23 mouse cellular contexts compared by ENCODE assay signal in the genomic region with DNA sequence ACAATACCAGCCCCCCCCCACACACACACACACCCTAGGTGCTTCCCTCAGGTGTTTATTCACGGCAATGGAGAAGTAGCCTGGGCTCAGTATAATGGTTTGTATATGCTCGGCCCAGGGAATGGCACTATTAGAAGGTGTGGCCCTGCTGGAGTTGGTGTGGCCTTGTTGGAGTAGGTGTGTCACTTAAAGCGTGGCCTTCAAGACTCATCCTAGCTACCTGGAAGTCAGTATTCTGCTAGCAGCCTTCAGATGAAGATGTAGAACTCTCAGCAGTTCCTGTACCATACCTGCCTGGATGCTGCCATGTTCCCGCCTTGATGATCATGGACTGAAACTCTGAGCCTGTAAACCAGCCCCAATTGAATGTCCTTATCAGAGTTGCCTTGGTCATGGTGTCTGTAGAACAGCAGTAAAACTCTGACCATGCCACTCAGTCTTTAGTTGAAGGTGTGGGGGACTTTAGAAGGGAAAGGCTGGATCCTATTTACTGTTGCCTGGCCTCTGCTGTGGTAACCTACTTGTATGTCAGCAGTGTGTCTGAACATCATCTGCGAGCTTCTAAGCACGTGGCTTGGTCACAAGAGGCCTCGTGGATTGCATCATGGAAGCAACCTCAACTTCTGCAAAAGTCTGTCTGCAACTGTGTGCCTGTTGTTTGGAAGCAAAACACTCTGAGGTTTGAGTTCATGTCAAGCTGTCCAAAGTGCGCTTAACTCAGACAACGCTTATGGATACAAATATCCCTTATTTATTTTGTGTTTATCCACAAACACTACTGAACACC. TPM values are rescaled to one million over a fixed set of nuclear protein-coding genes. Genes with fewer than 3 reads are reported as not detected.
A peak's percentile ranks its signal among the peaks of the same experiment; 100 is the strongest.
DNase-seq lines count a peak whose midpoint lies in the region; ATAC-seq and TF ChIP-seq lines count a peak whose summit lies in the region.
"Had no signal": no experiment of that assay in that cellular context is flagged by ENCODE, and none has a peak within 500 bp of the region (broad histone marks: within the 10 kb centered on the region; RNA-seq: fewer than 3 reads in every experiment).

No protein-coding gene starts in this region.

- WGBS in heart, adult 2 months = 85% methylated on average over 9 of the region's 9 CpGs
- 89% methylated on average over 9 of the region's 9 CpGs for WGBS in heart, embryonic 12.5 days
- 67% methylated on average over 9 of the region's 9 CpGs for WGBS in liver, postnatal 0 days (ENCODE audit: insufficient replicate concordance)
- WGBS in liver, embryonic 12.5 days (ENCODE audit: insufficient replicate concordance) = 56% methylated on average over 9 of the region's 9 CpGs
- WGBS in embryonic facial prominence, embryonic 10.5 days = 86% methylated on average over 9 of the region's 9 CpGs

- no peaks in the 10 kb centered on the region for H3K79me2 ChIP-seq in heart, adult 2 months (replicated peaks; ENCODE audit: control insufficient read depth, insufficient read depth, low read length)

- no peaks in the 10 kb centered on the region for H3K27me3 ChIP-seq in heart, adult 2 months (ENCODE audit: control insufficient read depth, insufficient read depth, low read length)
- no peaks in the 10 kb centered on the region; the same call in 1 of the 2 replicates for H3K27me3 ChIP-seq in heart, embryonic 12.5 days (replicated peaks)
- H3K27me3 ChIP-seq in liver, postnatal 0 days (ENCODE audit: insufficient read depth, low read length) = 0 out of 2 replicates have a peak, but pooled peaks cover 5% of the 10 kb centered on the region
- H3K27me3 ChIP-seq in liver, embryonic 12.5 days (replicated peaks) = peaks cover 21% of the 10 kb centered on the region
- no peaks in the 10 kb centered on the region for H3K27me3 ChIP-seq in embryonic facial prominence, embryonic 10.5 days (replicated peaks; ENCODE audit: low read depth, poor library complexity, severe bottlenecking)
- H3K27me3 ChIP-seq: embryonic facial prominence, embryonic 13.5 days; midbrain, embryonic 15.5 days had no signal

- H3K9ac ChIP-seq in heart, adult 2 months (ENCODE audit: low read depth, low read length) = no peak overlapping the region
- no peak overlapping the region for H3K9ac ChIP-seq in heart, embryonic 12.5 days
- no peak overlapping the region for H3K9ac ChIP-seq in liver, postnatal 0 days (replicated peaks)
- H3K9ac ChIP-seq in liver, embryonic 12.5 days = no peak overlapping the region
- H3K9ac ChIP-seq: embryonic facial prominence, embryonic 13.5 days; hindbrain, embryonic 14.5 days; lung, embryonic 14.5 days; midbrain, embryonic 15.5 days had no signal

- DNase-seq in heart, adult 2 months = peak in 1 of 2 experiments; percentile 64
- DNase-seq in liver, postnatal 0 days = peak; percentile 55
- peak; percentile 57 for DNase-seq in brain, adult 2 months (ENCODE audit: low read depth, low spot score)
- DNase-seq in monocyte, adult 2 months (ENCODE audit: low read depth in 1 of 2, low spot score in 2 of 2) = peak; percentile 86 to 91
- no peak for DNase-seq in embryonic facial prominence, embryonic 10.5 days (ENCODE audit: low spot score)
- DNase-seq in kidney, postnatal 4 days = no peak
- DNase-seq: adrenal gland, postnatal 10 days; cerebellum, postnatal 25 days; kidney, adult 11 months; left cerebral cortex, postnatal 4 days; lung, embryonic 14.5 days; right cerebral cortex, adult 18-20 months had no signal

- H3K4me2 ChIP-seq in heart, embryonic 12.5 days = no peak overlapping the region
- H3K4me2 ChIP-seq in liver, postnatal 0 days (ENCODE audit: low read depth, low read length) = no peak overlapping the region
- no peak overlapping the region for H3K4me2 ChIP-seq in liver, embryonic 12.5 days
- H3K4me2 ChIP-seq: embryonic facial prominence, embryonic 13.5 days; hindbrain, embryonic 14.5 days; lung, embryonic 14.5 days; midbrain, embryonic 15.5 days had no signal

- no peaks in the 10 kb centered on the region for H3K4me1 ChIP-seq in heart, adult 2 months (ENCODE audit: control insufficient read depth, insufficient read depth, low read length)
- H3K4me1 ChIP-seq in heart, embryonic 12.5 days (replicated peaks) = no peaks in the 10 kb centered on the region
- H3K4me1 ChIP-seq in liver, postnatal 0 days (ENCODE audit: insufficient read depth) = peaks cover 8% of the 10 kb centered on the region
- H3K4me1 ChIP-seq in liver, embryonic 12.5 days = no peaks in the 10 kb centered on the region
- no peaks in the 10 kb centered on the region for H3K4me1 ChIP-seq in embryonic facial prominence, embryonic 10.5 days
- H3K4me1 ChIP-seq: embryonic facial prominence, embryonic 13.5 days; forebrain, embryonic 10.5 days; midbrain, embryonic 15.5 days had no signal

- H3K27ac ChIP-seq in heart, adult 2 months = no peak overlapping the region
- no peak overlapping the region for H3K27ac ChIP-seq in heart, embryonic 12.5 days (ENCODE audit: poor library complexity, severe bottlenecking)
- 0 out of 2 replicates have a peak overlapping the region, but pooled peaks have one; percentile 29 for H3K27ac ChIP-seq in liver, postnatal 0 days (ENCODE audit: low read depth)
- no peak overlapping the region for H3K27ac ChIP-seq in liver, embryonic 12.5 days
- H3K27ac ChIP-seq in embryonic facial prominence, embryonic 10.5 days (replicated peaks) = no peak overlapping the region
- H3K27ac ChIP-seq: embryonic facial prominence, embryonic 13.5 days; forebrain, embryonic 10.5 days; hindbrain, embryonic 14.5 days; layer of hippocampus, adult 2 months; midbrain, embryonic 15.5 days had no signal

- no peak for TF ChIP-seq CTCF in heart, adult 2 months (IDR thresholded peaks at IDR 0.05)
- TF ChIP-seq CTCF in liver, postnatal 0 days (IDR thresholded peaks at IDR 0.05; ENCODE audit: low read depth) = no peak

- no peaks in the 10 kb centered on the region for H3K36me3 ChIP-seq in heart, adult 2 months (ENCODE audit: control insufficient read depth, insufficient read depth, low read length)
- no peaks in the 10 kb centered on the region for H3K36me3 ChIP-seq in heart, embryonic 12.5 days
- no peaks in the 10 kb centered on the region for H3K36me3 ChIP-seq in liver, postnatal 0 days (replicated peaks; ENCODE audit: insufficient read depth, low read length)
- no peaks in the 10 kb centered on the region for H3K36me3 ChIP-seq in liver, embryonic 12.5 days
- H3K36me3 ChIP-seq in embryonic facial prominence, embryonic 10.5 days (replicated peaks) = no peaks in the 10 kb centered on the region
- H3K36me3 ChIP-seq: embryonic facial prominence, embryonic 13.5 days; forebrain, embryonic 10.5 days; midbrain, embryonic 15.5 days had no signal

- ATAC-seq in heart, embryonic 12.5 days (ENCODE audit: insufficient number of reproducible peaks, low FRiP score) = no peak
- ATAC-seq in liver, postnatal 0 days = peak; percentile 40
- no peak for ATAC-seq in liver, embryonic 12.5 days
- ATAC-seq: midbrain, embryonic 15.5 days had no signal

- TF ChIP-seq POLR2A in heart, adult 2 months (IDR thresholded peaks at IDR 0.05; ENCODE audit: insufficient read depth, low read depth, low read length) = no peak

- H3K9me3 ChIP-seq in heart, embryonic 12.5 days (replicated peaks) = 0 out of 2 replicates have a peak, but pooled peaks cover 4% of the 10 kb centered on the region
- no peaks in the 10 kb centered on the region for H3K9me3 ChIP-seq in liver, postnatal 0 days (ENCODE audit: low read length)
- H3K9me3 ChIP-seq in liver, embryonic 12.5 days (replicated peaks) = no peaks in the 10 kb centered on the region
- H3K9me3 ChIP-seq in embryonic facial prominence, embryonic 10.5 days = no peaks in the 10 kb centered on the region
- H3K9me3 ChIP-seq: embryonic facial prominence, embryonic 13.5 days; forebrain, embryonic 10.5 days; midbrain, embryonic 15.5 days had no signal

- H3K4me3 ChIP-seq in heart, adult 2 months = no peak overlapping the region
- no peak overlapping the region for H3K4me3 ChIP-seq in heart, embryonic 12.5 days
- no peak overlapping the region for H3K4me3 ChIP-seq in liver, postnatal 0 days (ENCODE audit: low read depth, low read length)
- H3K4me3 ChIP-seq in liver, embryonic 12.5 days = no peak overlapping the region
- no peak overlapping the region for H3K4me3 ChIP-seq in embryonic facial prominence, embryonic 10.5 days
- H3K4me3 ChIP-seq: embryonic facial prominence, embryonic 13.5 days; forebrain, embryonic 10.5 days; layer of hippocampus, adult 2 months; midbrain, embryonic 15.5 days had no signal

- 0 out of 2 replicates have a peak, but pooled peaks have one; percentile 46 for TF ChIP-seq EP300 in heart, adult 2 months (IDR thresholded peaks at IDR 0.05; ENCODE audit: insufficient read depth, low read depth, low read length)
- TF ChIP-seq EP300 in liver, postnatal 0 days (IDR thresholded peaks at IDR 0.05; ENCODE audit: low read depth) = no peak

- intact Hi-C loops in heart, adult 2 months (cut with DNase I) = no loop called here

RNA-seq across cellular contexts. Expression of a gene that starts 16.8 kb away (rescaled TPM):
- total RNA-seq in heart, adult 2 months (2021) = 10 to 100 TPM; 11.0 to 11.5 TPM
- polyA plus RNA-seq in heart, adult 2 months (2012; rRNA removed) = 3.6 and 7.1 TPM in 2 replicates
- 17.0 and 17.6 TPM in 2 replicates for polyA plus RNA-seq in heart, embryonic 12.5 days (2016; fragmentation: Nextera tagmentation; extraction: Ambion mirVana)
- polyA plus RNA-seq in liver, postnatal 0 days (2015; fragmentation: Nextera tagmentation; extraction: Ambion mirVana) = 1.00 and 1.3 TPM in 2 replicates
- polyA plus RNA-seq in liver, embryonic 12.5 days (2016; fragmentation: Nextera tagmentation; extraction: Ambion mirVana) = 2.3 and 2.4 TPM in 2 replicates
- 1.5 and 2.1 TPM in 2 replicates for polyA plus RNA-seq in embryonic facial prominence, embryonic 10.5 days (2016; fragmentation: Nextera tagmentation; extraction: Ambion mirVana)

RNA-seq across cellular contexts. Expression of a gene that starts 36.4 kb away (rescaled TPM):
- total RNA-seq in heart, adult 2 months (2021) = not detected
- not detected in 2 replicates for polyA plus RNA-seq in heart, adult 2 months (2012; rRNA removed)
- not detected in 2 replicates for polyA plus RNA-seq in heart, embryonic 12.5 days (2016; fragmentation: Nextera tagmentation; extraction: Ambion mirVana)
- not detected in 2 replicates for polyA plus RNA-seq in liver, postnatal 0 days (2015; fragmentation: Nextera tagmentation; extraction: Ambion mirVana)
- polyA plus RNA-seq in liver, embryonic 12.5 days (2016; fragmentation: Nextera tagmentation; extraction: Ambion mirVana) = not detected in 2 replicates
- polyA plus RNA-seq in embryonic facial prominence, embryonic 10.5 days (2016; fragmentation: Nextera tagmentation; extraction: Ambion mirVana) = not detected in 2 replicates
- total RNA-seq: adrenal gland, postnatal 10 days; gastrocnemius, adult 8-10 months; layer of hippocampus, adult 2 months; left cerebral cortex, postnatal 4 days had no signal
- polyA plus RNA-seq: embryonic facial prominence, embryonic 13.5 days; forebrain, embryonic 10.5 days; heart, embryonic 16.5 days; hindbrain, embryonic 14.5 days; lung, embryonic 14.5 days; midbrain, embryonic 15.5 days; neural tube, embryonic 14.5 days; spleen, adult 2 months had no signal

Comparison
In these comparisons a context has a peak if more than half of its experiments do, and no peak if none do; other contexts are left out.
1. DNase-seq: peak in liver, postnatal 0 days (single experiment), brain, adult 2 months (single experiment) and monocyte, adult 2 months (2 of 2); none in embryonic facial prominence, embryonic 10.5 days (single experiment) and kidney, postnatal 4 days (0 of 2).